Mouse (Mus musculus) mature B cell (primary cell): Measurements from ENCODE around the gene Fbxl20.

ENCODE experiments used
- in situ Hi-C: fragments of 300-500 bp; cut with MboI; formaldehyde crosslinking; loops from 2 replicates; pipeline ENCODE4 v1.14.3; 2019

The Fbxl20 gene

GRCm38 (mm10) chr11:98049672-98050519 lies 100.3 kb downstream of the Fbxl20 start:
- in situ Hi-C loops: no loop called here

- in situ Hi-C loops: no loop called here
Observed at GRCm38 (mm10) chr11:98047745-98048144, 102.5 kb downstream of the Fbxl20 start.

GRCm38 (mm10) chr11:98046466-98046865 lies 103.7 kb downstream of the Fbxl20 start:
- in situ Hi-C loops: no loop called here

- in situ Hi-C loops: no loop called here
Observed at GRCm38 (mm10) chr11:98045596-98045995, 104.6 kb downstream of the Fbxl20 start.

- in situ Hi-C loops: no loop called here
Observed at GRCm38 (mm10) chr11:98044074-98044473, 106.1 kb downstream of the Fbxl20 start.

- in situ Hi-C loops: no loop called here
Observed at GRCm38 (mm10) chr11:98042741-98043140, 107.5 kb downstream of the Fbxl20 start.

GRCm38 (mm10) chr11:98040975-98041374 lies 109.2 kb downstream of the Fbxl20 start:
- in situ Hi-C loops: no loop called here

GRCm38 (mm10) chr11:98037871-98038270 lies 112.3 kb downstream of the Fbxl20 start:
- in situ Hi-C loops: no loop called here

- in situ Hi-C loops: no loop called here
Observed at GRCm38 (mm10) chr11:98035977-98036377, 114.2 kb downstream of the Fbxl20 start.

GRCm38 (mm10) chr11:98034840-98035239 lies 115.4 kb downstream of the Fbxl20 start:
- in situ Hi-C loops: no loop called here

GRCm38 (mm10) chr11:98034061-98034460 lies 116.1 kb downstream of the Fbxl20 start:
- in situ Hi-C loops: no loop called here
